Mouse (Mus musculus) heart, embryonic 14.5 days (tissue): ENCODE results near the gene Cyp2d10. TPM values are rescaled to one million over a fixed set of nuclear protein-coding genes. Genes with fewer than 3 reads are reported as not detected.

Source experiments
- ATAC-seq: fragments of 200-750 bp; cut with Nextera tagmentation; 2 replicates; pipeline ENCODE4 v1.8.0; 2017; ENCODE audit warnings: low read depth, moderate TSS enrichment; ENCODE audit not compliant: insufficient number of reproducible peaks, insufficient read depth, low FRiP score
- H3K27ac ChIP-seq, 2 experiments: fragments of 200-500 bp in 1 of 2; fragments of 300-500 bp in 1 of 2; sonication (generic) in 1 of 2; replicated peaks in 1 of 2; 2 replicates each; pipeline ENCODE4 v1.5.1; 2012 to 2014; ENCODE audit warnings: low read depth in 2 of 2, low read length in 2 of 2, control low read depth in 1 of 2, mild to moderate bottlenecking in 1 of 2, mixed read lengths in 1 of 2; ENCODE audit not compliant: control insufficient read depth in 1 of 2, insufficient read depth in 1 of 2
- H3K27me3 ChIP-seq: fragments of 300-500 bp; sonication (generic); 2 replicates; pipeline ENCODE4 v1.6.1; 2014; ENCODE audit warnings: mild to moderate bottlenecking, low read length, control low read depth; ENCODE audit not compliant: control insufficient read depth, insufficient read depth
- H3K36me3 ChIP-seq: fragments of 300-500 bp; sonication (generic); 2 replicates; pipeline ENCODE4 v1.6.1; 2014; ENCODE audit warnings: mild to moderate bottlenecking, control low read depth, low read length, mixed read lengths; ENCODE audit not compliant: control insufficient read depth, insufficient read depth
- H3K4me1 ChIP-seq, 2 experiments: fragments of 200-500 bp in 1 of 2; fragments of 300-500 bp in 1 of 2; sonication (generic) in 1 of 2; 2 replicates each; pipeline ENCODE4 v1.6.1; 2012 to 2014; ENCODE audit warnings: low read length in 2 of 2, control low read depth in 1 of 2, mixed read lengths in 1 of 2; ENCODE audit not compliant: control insufficient read depth in 2 of 2, insufficient read depth in 2 of 2
- H3K4me2 ChIP-seq: fragments of 300-500 bp; sonication (generic); 2 replicates; pipeline ENCODE4 v1.6.1; 2014; ENCODE audit warnings: mild to moderate bottlenecking, low read length
- H3K4me3 ChIP-seq, 2 experiments: fragments of 200-500 bp in 1 of 2; fragments of 300-500 bp in 1 of 2; sonication (generic) in 1 of 2; 2 replicates each; pipeline ENCODE4 v1.5.1; 2012 to 2014; ENCODE audit warnings: low read length in 2 of 2, mild to moderate bottlenecking in 2 of 2, control low read depth in 1 of 2, low read depth in 1 of 2, moderate library complexity in 1 of 2; ENCODE audit not compliant: control insufficient read depth in 1 of 2, insufficient read depth in 1 of 2
- H3K9ac ChIP-seq: fragments of 300-500 bp; sonication (generic); 2 replicates; pipeline ENCODE4 v1.6.1; 2014; ENCODE audit warnings: mild to moderate bottlenecking, low read length
- H3K9me3 ChIP-seq: fragments of 300-500 bp; sonication (generic); 2 replicates; pipeline ENCODE4 v1.6.1; 2016; ENCODE audit warnings: low read length, control low read depth; ENCODE audit not compliant: control insufficient read depth
- WGBS: fragments of 180-500 bp; shearing (Covaris S2); extraction: QIAGEN DNeasy Blood & Tissue Kit; methylation state at CpG from one replicate; pipeline ENCODE4 v1.1.7; 2014; 5-methylcytosine and 5-hydroxymethylcytosine counted together
- polyA plus RNA-seq: library from polyadenylated mRNA; unstranded; fragments of >200 nt; fragmentation: Nextera tagmentation; extraction: Ambion mirVana; gene quantifications from 2 replicates; pipeline ENCODE4 v1.2.1, GENCODE M21; 2014

Cyp2d10 gene
- polyA plus RNA-seq, 1 experiment from 2014 or later: not detected

- H3K27me3 ChIP-seq: no peaks in the 10 kb centered on the region
- peaks cover 6 to 20% of the 10 kb centered on the region in 2 experiments for H3K4me1 ChIP-seq
- peak within 1 kb of the TSS; percentile 80 for H3K4me2 ChIP-seq
- H3K9ac ChIP-seq: peak within 1 kb of the TSS; percentile 76
- H3K36me3 ChIP-seq: no peaks in the 10 kb centered on the region
- WGBS: 3% methylated on average over 17 of the region's 24 CpGs
- H3K27ac ChIP-seq: peak within 1 kb of the TSS; percentile 66 to 79
- H3K4me3 ChIP-seq: peak within 1 kb of the TSS; percentile 52 to 56
- ATAC-seq: peak; percentile 69
- no peaks in the 10 kb centered on the region for H3K9me3 ChIP-seq
These were observed 26.9 kb downstream of the Cyp2d10 start, which contains the start of gene Cyp2d22 for GRCm38 (mm10) chr15:82379871-82380713. Gene Cyp2d22 (minus strand): TSS chr15:82380260.

GRCm38 (mm10) chr15:82379511-82379870, 27.5 kb downstream of the Cyp2d10 start:
- Histone ChIP-seq H3K4me1 (peaks cover 6 to 20% of the 10 kb centered on the region in 2 experiments), H3K4me2 (peak overlapping the region; percentile 80), H3K27ac (peak overlapping the region; percentile 66 to 79), H3K36me3 (0 out of 2 replicates have a peak, but pooled peaks cover 3% of the 10 kb centered on the region), H3K4me3 (peak overlapping the region; percentile 52 to 56), H3K9ac (peak overlapping the region; percentile 76), H3K27me3 (no peaks in the 10 kb centered on the region), H3K9me3 (no peaks in the 10 kb centered on the region)
- 17% methylated on average over 7 of the region's 7 CpGs for WGBS
- ATAC-seq: peak; percentile 6; the same call in 1 of the 2 replicates

GRCm38 (mm10) chr15:82378261-82379180, 28.5 kb downstream of the Cyp2d10 start:
- Histone ChIP-seq H3K36me3 (0 out of 2 replicates have a peak, but pooled peaks cover 9% of the 10 kb centered on the region), H3K4me3 (no peak overlapping the region), H3K27ac (peak overlapping the region; percentile 58 to 79), H3K4me1 (peaks cover 6 to 20% of the 10 kb centered on the region in 2 experiments), H3K27me3 (no peaks in the 10 kb centered on the region), H3K4me2 (peak overlapping the region; percentile 80), H3K9ac (peak overlapping the region; percentile 23; the same call in 1 of the 2 replicates), H3K9me3 (no peaks in the 10 kb centered on the region)
- WGBS: 46% methylated on average over 15 of the region's 15 CpGs
- no peak for ATAC-seq

- Histone ChIP-seq H3K4me1 (peaks cover 6 to 20% of the 10 kb centered on the region in 2 experiments), H3K27me3 (no peaks in the 10 kb centered on the region), H3K4me3 (no peak overlapping the region), H3K9ac (0 out of 2 replicates have a peak overlapping the region, but pooled peaks have one; percentile 21), H3K36me3 (peaks cover 11% of the 10 kb centered on the region; the same call in 1 of the 2 replicates), H3K27ac (0 out of 4 replicates have a peak overlapping the region, but pooled peaks of 1 of the 2 experiments have one; percentile 8), H3K4me2 (peak overlapping the region; percentile 21; the same call in 1 of the 2 replicates), H3K9me3 (no peaks in the 10 kb centered on the region)
- ATAC-seq: no peak
- 66% methylated on average over 5 of the region's 5 CpGs for WGBS
These were observed 29.3 kb downstream of the Cyp2d10 start for GRCm38 (mm10) chr15:82377701-82378100.

- no peak overlapping the region for H3K4me2 ChIP-seq
- no peaks in the 10 kb centered on the region for H3K9me3 ChIP-seq
- H3K4me1 ChIP-seq: peaks cover 6 to 20% of the 10 kb centered on the region in 2 experiments
- no peak for ATAC-seq
- 66% methylated on average over 17 of the region's 17 CpGs for WGBS
- H3K36me3 ChIP-seq: peaks cover 11% of the 10 kb centered on the region; the same call in 1 of the 2 replicates
- 0 out of 2 replicates have a peak overlapping the region, but pooled peaks have one; percentile 8 for H3K9ac ChIP-seq
- no peaks in the 10 kb centered on the region for H3K27me3 ChIP-seq
- no peak overlapping the region for H3K4me3 ChIP-seq
- peak overlapping the region; percentile 37 to 66; a peak in 3 of 4 replicates for H3K27ac ChIP-seq
These were observed 30.4 kb downstream of the Cyp2d10 start for GRCm38 (mm10) chr15:82376393-82377138.

GRCm38 (mm10) chr15:82375855-82376254, 31.1 kb downstream of the Cyp2d10 start:
- peak overlapping the region in 1 of 2 experiments; percentile 66; a peak in 1 of 4 replicates for H3K27ac ChIP-seq
- ATAC-seq: no peak
- 88% methylated on average over 9 of the region's 9 CpGs for WGBS

More at GRCm38 (mm10) chr15:82375855-82376254, 31.1 kb downstream of the Cyp2d10 start:
- Histone ChIP-seq H3K36me3 (peaks cover 11% of the 10 kb centered on the region; the same call in 1 of the 2 replicates), H3K4me2 (no peak overlapping the region), H3K9me3 (no peaks in the 10 kb centered on the region), H3K4me3 (no peak overlapping the region), H3K4me1 (peaks cover 5 to 20% of the 10 kb centered on the region in 2 experiments), H3K9ac (no peak overlapping the region), H3K27me3 (no peaks in the 10 kb centered on the region)
